In genomic region chr15:99835191-99835590, GRCm38 (mm10) we compare ENCODE assay signal across 15 mouse cellular contexts. TPM values are rescaled to one million over a fixed set of nuclear protein-coding genes. Genes with fewer than 3 reads are reported as not detected.
DNase-seq lines count a peak whose midpoint lies in the region; ATAC-seq and TF ChIP-seq lines count a peak whose summit lies in the region.
"Had no signal": no experiment of that assay in that cellular context is flagged by ENCODE, and none has a peak within 500 bp of the region (broad histone marks: within the 10 kb centered on the region; RNA-seq: fewer than 3 reads in every experiment).

No protein-coding gene starts in this region.

- no peaks in the 10 kb centered on the region for H3K36me3 ChIP-seq in lung, postnatal 0 days (ENCODE audit: insufficient read depth, low read length)
- no peaks in the 10 kb centered on the region for H3K36me3 ChIP-seq in liver, embryonic 12.5 days
- no peaks in the 10 kb centered on the region for H3K36me3 ChIP-seq in midbrain, embryonic 16.5 days (ENCODE audit: control insufficient read depth, insufficient read depth, low read length)

- no peak overlapping the region for H3K9ac ChIP-seq in lung, postnatal 0 days (replicated peaks; ENCODE audit: low read depth)
- no peak overlapping the region for H3K9ac ChIP-seq in liver, embryonic 12.5 days
- H3K9ac ChIP-seq in midbrain, embryonic 16.5 days (ENCODE audit: low read depth, low read length) = no peak overlapping the region
- H3K9ac ChIP-seq: limb, embryonic 12.5 days; midbrain, embryonic 13.5 days had no signal

- TF ChIP-seq EP300 in lung, postnatal 0 days (IDR thresholded peaks at IDR 0.05) = no peak

- no peak for TF ChIP-seq CTCF in lung, postnatal 0 days (IDR thresholded peaks at IDR 0.05)

- H3K4me2 ChIP-seq in lung, postnatal 0 days (replicated peaks; ENCODE audit: low read depth, low read length) = no peak overlapping the region
- H3K4me2 ChIP-seq in liver, embryonic 12.5 days = no peak overlapping the region
- no peak overlapping the region for H3K4me2 ChIP-seq in midbrain, embryonic 16.5 days (ENCODE audit: low read length)
- H3K4me2 ChIP-seq: limb, embryonic 12.5 days; midbrain, embryonic 13.5 days had no signal

- DNase-seq in lung, postnatal 0 days (ENCODE audit: low spot score) = no peak
- DNase-seq in lung, postnatal 4 days = no peak
- DNase-seq in kidney, adult 9 months = peak; percentile 91
- DNase-seq in left cerebral cortex, adult 8-10 months (ENCODE audit: low spot score in 2 of 2) = no peak
- DNase-seq in heart, adult 8-10 months (ENCODE audit: low spot score) = no peak
- DNase-seq in thymus, postnatal 4 days = no peak
- DNase-seq: cerebellum, postnatal 14 days; gastrocnemius, postnatal 10 days; spleen, adult 18-20 months; thymus, postnatal 25 days had no signal

- no peak overlapping the region for H3K4me3 ChIP-seq in lung, postnatal 0 days (ENCODE audit: low read depth, low read length)
- H3K4me3 ChIP-seq in liver, embryonic 12.5 days = no peak overlapping the region
- no peak overlapping the region for H3K4me3 ChIP-seq in midbrain, embryonic 16.5 days (ENCODE audit: low read depth, low read length)
- H3K4me3 ChIP-seq: limb, embryonic 12.5 days; midbrain, embryonic 13.5 days had no signal

- no peaks in the 10 kb centered on the region for H3K27me3 ChIP-seq in lung, postnatal 0 days (replicated peaks; ENCODE audit: insufficient read depth, low read length)
- H3K27me3 ChIP-seq in liver, embryonic 12.5 days (replicated peaks) = peaks cover 11% of the 10 kb centered on the region
- H3K27me3 ChIP-seq in midbrain, embryonic 16.5 days (ENCODE audit: control insufficient read depth, insufficient read depth, low read depth, low read length) = no peaks in the 10 kb centered on the region
- H3K27me3 ChIP-seq: limb, embryonic 12.5 days; midbrain, embryonic 13.5 days; Patski had no signal

- peak; percentile 28; the same call in 1 of the 2 replicates for ATAC-seq in lung, postnatal 0 days
- ATAC-seq in liver, embryonic 12.5 days = 0 out of 2 replicates have a peak, but pooled peaks have one; percentile 15
- ATAC-seq in midbrain, embryonic 16.5 days = no peak
- ATAC-seq: midbrain, embryonic 13.5 days; Patski had no signal

- 49% methylated on average over 9 of the region's 9 CpGs for WGBS in lung, postnatal 0 days
- 46% methylated on average over 9 of the region's 9 CpGs for WGBS in liver, embryonic 12.5 days (ENCODE audit: insufficient replicate concordance)
- 77% methylated on average over 9 of the region's 9 CpGs for WGBS in midbrain, embryonic 16.5 days

- no peaks in the 10 kb centered on the region for H3K4me1 ChIP-seq in lung, postnatal 0 days (ENCODE audit: insufficient read depth, low read depth, low read length)
- H3K4me1 ChIP-seq in liver, embryonic 12.5 days = no peaks in the 10 kb centered on the region
- H3K4me1 ChIP-seq in midbrain, embryonic 16.5 days (ENCODE audit: control insufficient read depth, insufficient read depth, low read length) = no peaks in the 10 kb centered on the region
- H3K4me1 ChIP-seq: midbrain, embryonic 13.5 days had no signal

- no peaks in the 10 kb centered on the region for H3K9me3 ChIP-seq in lung, postnatal 0 days (ENCODE audit: low read length)
- H3K9me3 ChIP-seq in liver, embryonic 12.5 days (replicated peaks) = no peaks in the 10 kb centered on the region
- H3K9me3 ChIP-seq in midbrain, embryonic 16.5 days (replicated peaks; ENCODE audit: control insufficient read depth, low read length, poor library complexity, severe bottlenecking) = no peaks in the 10 kb centered on the region
- H3K9me3 ChIP-seq: limb, embryonic 12.5 days; midbrain, embryonic 13.5 days had no signal

- H3K27ac ChIP-seq in lung, postnatal 0 days (ENCODE audit: low read length) = no peak overlapping the region
- H3K27ac ChIP-seq in liver, embryonic 12.5 days = peak overlapping the region; percentile 37; the same call in 1 of the 2 replicates
- H3K27ac ChIP-seq in midbrain, embryonic 16.5 days (ENCODE audit: low read length) = no peak overlapping the region
- H3K27ac ChIP-seq: limb, embryonic 12.5 days; midbrain, embryonic 13.5 days had no signal

RNA-seq across cellular contexts. Expression of gene Lima1, which starts 40.1 kb away (rescaled TPM):
- polyA plus RNA-seq in lung, postnatal 0 days (2015; fragmentation: Nextera tagmentation; extraction: Ambion mirVana) = 28.6 and 38.5 TPM in 2 replicates
- polyA plus RNA-seq in liver, embryonic 12.5 days (2016; fragmentation: Nextera tagmentation; extraction: Ambion mirVana) = 10.6 and 11.0 TPM in 2 replicates
- 10 to 100 TPM in 3 of 4 experiments, 1 to 10 TPM in 1; 8.6 to 12.5 (median 10.2) TPM for total RNA-seq in left cerebral cortex, adult 8-10 months (2022)
- 10 to 100 TPM; 17.6 to 21.7 (median 20.4) TPM for total RNA-seq in heart, adult 8-10 months (2022)
- 11.8 and 15.2 TPM in 2 replicates for polyA plus RNA-seq in midbrain, embryonic 16.5 days (2015; fragmentation: Nextera tagmentation; extraction: Ambion mirVana)
